Mouse (Mus musculus) intestine, embryonic 14.5 days (tissue): ENCODE data around the gene Hpdl. TPM values are rescaled to one million over a fixed set of nuclear protein-coding genes. Genes with fewer than 3 reads are reported as not detected.

ENCODE experiments used
- polyA plus RNA-seq: library from polyadenylated mRNA; unstranded; fragments of >200 nt; fragmentation: Nextera tagmentation; extraction: Ambion mirVana; gene quantifications from 2 replicates; pipeline ENCODE4 v1.2.1, GENCODE M21; 2014

Gene Hpdl
- polyA plus RNA-seq, 1 experiment from 2014 or later, result 1.7 TPM

Other genes with a start within 250 kb of the Hpdl start
- gene Ccdc17, start 225.1 kb downstream of the Hpdl start, polyA plus RNA-seq, result 3.8 and 4.1 TPM in 2 replicates
- 146 and 154 TPM in 2 replicates for gene Nasp, start 193.8 kb downstream of the Hpdl start, polyA plus RNA-seq
- gene Akr1a1, start 170.0 kb downstream of the Hpdl start, polyA plus RNA-seq, result 764 and 800 TPM in 2 replicates
- gene Prdx1, start 136.2 kb downstream of the Hpdl start, polyA plus RNA-seq, result 1,268 and 1,288 TPM in 2 replicates
- gene Mmachc, start 113.3 kb downstream of the Hpdl start, polyA plus RNA-seq, result 12.9 and 17.6 TPM in 2 replicates
- 35.9 and 42.5 TPM in 2 replicates for gene Ccdc163, start 113.2 kb downstream of the Hpdl start, polyA plus RNA-seq
- 8.3 TPM in 2 replicates for gene Tesk2, start 100.8 kb downstream of the Hpdl start, polyA plus RNA-seq
- 31.7 and 34.7 TPM in 2 replicates for gene Toe1, start 14.1 kb downstream of the Hpdl start, polyA plus RNA-seq
- 12.3 and 18.8 TPM in 2 replicates for gene Mutyh, start 14.0 kb downstream of the Hpdl start, polyA plus RNA-seq
- gene Zswim5, start 55.7 kb upstream of the Hpdl start, polyA plus RNA-seq, result 1.0 and 1.4 TPM in 2 replicates
- 64.8 and 75.7 TPM in 2 replicates for gene Urod, start 172.7 kb upstream of the Hpdl start, polyA plus RNA-seq
- gene Hectd3, start 173.6 kb upstream of the Hpdl start, polyA plus RNA-seq, result 7.2 and 9.4 TPM in 2 replicates
- 41.2 and 48.0 TPM in 2 replicates for gene Eif2b3, start 197.7 kb upstream of the Hpdl start, polyA plus RNA-seq